Mouse (Mus musculus): ENCODE data around the gene Lrba.

DNA sequence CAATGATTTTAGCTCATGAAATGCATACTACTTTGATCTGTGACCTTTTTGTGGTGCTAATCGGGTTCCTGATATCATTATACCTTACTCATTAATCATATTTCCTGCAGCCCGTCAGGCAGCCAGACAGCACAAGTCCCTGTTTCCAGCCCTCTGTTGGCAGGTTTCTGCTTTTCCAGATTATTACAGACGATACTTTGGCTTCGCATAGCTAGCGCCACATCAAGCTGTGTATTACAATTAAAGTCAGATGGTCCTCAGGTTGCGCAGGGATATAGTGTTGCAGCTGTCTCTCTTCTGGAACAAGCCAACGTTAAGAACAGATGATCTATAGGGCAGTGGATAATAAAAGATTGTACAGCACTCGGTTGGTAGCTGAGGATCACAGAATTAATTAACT lies 443.7 kb downstream of the Lrba start:
- TF ChIP-seq CTCF (IDR thresholded peaks at IDR 0.05; ENCODE audit: low read depth) (no peak), EP300 (IDR thresholded peaks at IDR 0.05; ENCODE audit: low read depth) (no peak)
